Mouse (Mus musculus): ENCODE data around the gene Gm45234. TPM values are rescaled to one million over a fixed set of nuclear protein-coding genes. Genes with fewer than 3 reads are reported as not detected.
"Not testable (repeated sequence)": the region's sequence is repeated elsewhere in the genome, so short reads cannot be mapped to it uniquely, and the experiment has no call there.

Gm45234 gene
- polyA plus RNA-seq (2016; fragmentation: Nextera tagmentation; extraction: Ambion mirVana) = not detected in 2 replicates

DNA sequence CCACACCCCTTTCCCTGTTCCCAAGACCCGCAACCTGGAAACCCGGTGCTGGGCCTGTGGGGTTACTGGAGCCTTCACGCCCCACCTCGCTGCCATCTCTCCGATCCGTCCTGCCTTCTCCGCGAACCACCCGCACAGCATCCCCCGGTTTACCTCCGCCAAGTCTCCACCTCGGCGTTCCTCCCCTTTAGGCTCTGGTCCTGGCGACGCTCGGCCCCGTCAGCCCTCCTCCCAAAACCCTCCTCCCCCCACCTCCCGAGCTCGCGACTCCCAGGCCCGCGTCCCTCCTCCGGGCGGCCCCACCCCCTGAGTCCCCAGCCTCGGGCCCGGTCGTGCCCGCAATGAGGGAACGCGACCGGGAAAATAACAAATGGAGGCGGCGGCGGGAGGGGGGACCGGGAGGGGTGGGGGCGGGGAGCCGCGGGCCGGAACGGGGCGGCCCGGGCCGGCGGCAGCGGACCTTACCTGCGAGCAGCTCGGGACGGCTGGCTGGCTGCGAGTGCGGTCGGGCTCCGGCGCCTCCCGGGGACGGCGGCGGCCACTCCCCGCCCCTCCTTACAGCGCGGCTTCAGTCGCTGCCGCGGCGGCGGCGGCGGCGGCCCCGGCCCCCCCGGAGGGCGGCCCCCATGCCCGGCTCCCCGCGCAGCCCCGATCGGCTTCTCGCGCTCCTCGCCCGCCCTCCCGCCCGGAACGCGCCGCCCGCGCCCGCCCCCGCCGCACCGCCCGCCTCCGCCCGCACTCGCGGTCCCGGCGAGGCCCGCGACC is at the start of gene Gm45234, which contains the start of gene Atn1:
Gene Gm45234, minus strand, starts transcription at position 191 of the 765 bp plus-strand sequence.
Gene Atn1, minus strand, starts transcription at position 694 of the 765 bp plus-strand sequence.
- WGBS (ENCODE audit: insufficient replicate concordance) = under 1% methylated on average over 64 of the region's 100 CpGs
- peak; percentile 50 for ATAC-seq
- peaks cover 41% of the 10 kb centered on the region for H3K4me1 ChIP-seq
- peak within 1 kb of the TSS; percentile 71 for H3K4me3 ChIP-seq
- H3K27ac ChIP-seq = peak within 1 kb of the TSS; percentile 72
- no peaks in the 10 kb centered on the region for H3K9me3 ChIP-seq (replicated peaks)
- H3K4me2 ChIP-seq = peak within 1 kb of the TSS; percentile 93
- H3K9ac ChIP-seq = peak within 1 kb of the TSS; percentile 72
- no peaks in the 10 kb centered on the region for H3K36me3 ChIP-seq
- H3K27me3 ChIP-seq (replicated peaks) = peaks cover 86% of the 10 kb centered on the region

DNA sequence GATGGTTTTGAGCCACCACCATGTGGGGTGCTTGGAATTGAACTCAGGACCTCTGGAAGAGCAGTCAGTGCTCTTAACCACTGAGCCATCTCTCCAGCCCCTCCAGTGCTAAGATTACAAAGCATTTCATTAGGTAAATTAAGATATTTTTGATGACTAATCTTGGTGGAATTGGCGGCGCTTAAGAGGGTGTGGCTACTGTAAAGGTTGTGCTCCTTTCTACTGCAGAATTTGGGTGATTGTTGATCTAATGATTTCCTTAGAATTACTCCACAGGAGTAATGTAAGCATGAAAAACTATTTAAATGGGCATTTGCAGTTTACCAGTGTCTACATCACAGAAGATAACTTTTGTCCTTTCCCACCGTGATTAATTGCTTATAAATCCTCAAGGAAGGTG is 48.5 kb upstream of the Gm45234 start:
- H3K4me1 ChIP-seq = peaks cover 58% of the 10 kb centered on the region
- no peak overlapping the region for H3K4me2 ChIP-seq
- no peaks in the 10 kb centered on the region for H3K36me3 ChIP-seq
- 59% methylated on average over 3 of the region's 3 CpGs for WGBS (ENCODE audit: insufficient replicate concordance)
- no peaks in the 10 kb centered on the region for H3K9me3 ChIP-seq (replicated peaks)
- peak overlapping the region; percentile 90; the same call in 1 of the 2 replicates for H3K27ac ChIP-seq
- H3K4me3 ChIP-seq = no peak overlapping the region
- H3K9ac ChIP-seq = no peak overlapping the region
- no peaks in the 10 kb centered on the region for H3K27me3 ChIP-seq (replicated peaks)
- no peak for ATAC-seq

DNA sequence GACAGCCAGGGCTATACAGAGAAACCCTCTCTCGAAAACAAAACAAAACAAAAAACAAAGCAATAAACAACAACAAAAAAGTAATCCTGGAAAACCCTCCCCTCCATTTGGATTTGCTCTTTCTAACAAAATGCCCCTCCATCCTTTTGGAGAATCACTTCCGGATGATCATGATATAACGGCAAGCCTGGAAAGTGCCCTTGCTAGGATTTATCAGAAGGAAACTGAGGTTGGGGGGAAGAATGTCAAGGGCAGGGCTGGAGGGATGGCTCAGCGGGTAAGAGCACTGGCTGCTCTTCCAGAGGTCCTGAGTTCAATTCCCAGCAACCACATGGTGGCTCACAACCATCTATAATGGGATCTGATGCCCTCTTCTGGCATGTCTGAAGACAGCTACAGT is 47.9 kb upstream of the Gm45234 start:
- H3K9ac ChIP-seq; H3K36me3 ChIP-seq; H3K27ac ChIP-seq; H3K9me3 ChIP-seq (replicated peaks); H3K4me3 ChIP-seq; H3K4me2 ChIP-seq; ATAC-seq; H3K27me3 ChIP-seq (replicated peaks): not testable (repeated sequence)
- H3K4me1 ChIP-seq = peaks cover 55% of the 10 kb centered on the region
- WGBS (ENCODE audit: insufficient replicate concordance) = 84% methylated on average over 4 of the region's 4 CpGs

DNA sequence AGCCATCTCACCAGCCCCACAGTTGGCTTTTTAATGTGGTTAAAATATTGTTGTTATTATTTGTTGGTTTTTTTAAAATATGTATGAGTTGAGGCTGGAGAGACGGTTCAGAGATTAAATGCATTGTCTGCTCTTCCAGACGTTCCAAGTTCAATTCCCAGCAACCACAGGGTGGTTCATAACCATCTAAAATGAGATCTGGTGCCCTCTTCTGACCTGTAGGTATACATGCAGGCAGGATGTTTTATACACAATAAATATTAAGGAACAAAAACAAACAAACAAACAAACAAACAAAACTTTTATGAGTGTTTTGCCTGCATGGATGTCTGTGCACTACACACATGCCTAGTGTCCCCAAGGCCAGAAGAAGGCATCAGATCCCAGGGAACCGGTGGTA is 47.2 kb upstream of the Gm45234 start:
- Histone ChIP-seq H3K4me2 (0 out of 2 replicates have a peak overlapping the region, but pooled peaks have one; percentile 59), H3K4me1 (peaks cover 50% of the 10 kb centered on the region), H3K27me3 (replicated peaks) (no peaks in the 10 kb centered on the region), H3K27ac (no peak overlapping the region), H3K36me3 (no peaks in the 10 kb centered on the region), H3K9me3 (replicated peaks) (no peaks in the 10 kb centered on the region), H3K4me3 (no peak overlapping the region), H3K9ac (no peak overlapping the region)
- 61% methylated on average over 3 of the region's 3 CpGs for WGBS (ENCODE audit: insufficient replicate concordance)
- ATAC-seq = no peak

DNA sequence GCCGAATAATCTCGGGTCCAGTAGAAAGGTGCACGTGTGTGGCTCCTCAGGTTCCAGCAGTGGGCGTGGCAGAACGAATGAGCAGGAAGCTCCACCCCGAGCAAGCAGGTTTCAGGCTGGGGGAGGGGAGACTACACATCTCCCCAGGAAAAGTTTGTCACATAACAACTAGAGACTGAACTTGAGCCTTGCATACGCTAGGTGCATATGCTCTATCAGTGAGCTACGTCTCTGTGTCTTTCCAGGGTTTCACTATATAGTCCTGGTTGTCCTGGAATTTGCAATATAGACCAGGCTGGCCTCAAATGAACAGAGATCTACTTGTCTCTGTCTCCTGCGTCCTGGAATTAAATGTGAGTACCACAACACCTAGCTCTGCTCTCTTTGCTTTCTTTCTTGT is 46.6 kb upstream of the Gm45234 start:
- not testable (repeated sequence) for H3K9me3 ChIP-seq (replicated peaks); H3K36me3 ChIP-seq; H3K9ac ChIP-seq; H3K27me3 ChIP-seq (replicated peaks)
- ATAC-seq = peak; percentile 38
- peak overlapping the region; percentile 79 for H3K27ac ChIP-seq
- H3K4me3 ChIP-seq = peak overlapping the region; percentile 34
- H3K4me1 ChIP-seq = peaks cover 44% of the 10 kb centered on the region
- WGBS (ENCODE audit: insufficient replicate concordance) = 9% methylated on average over 6 of the region's 9 CpGs
- peak overlapping the region; percentile 59 for H3K4me2 ChIP-seq

DNA sequence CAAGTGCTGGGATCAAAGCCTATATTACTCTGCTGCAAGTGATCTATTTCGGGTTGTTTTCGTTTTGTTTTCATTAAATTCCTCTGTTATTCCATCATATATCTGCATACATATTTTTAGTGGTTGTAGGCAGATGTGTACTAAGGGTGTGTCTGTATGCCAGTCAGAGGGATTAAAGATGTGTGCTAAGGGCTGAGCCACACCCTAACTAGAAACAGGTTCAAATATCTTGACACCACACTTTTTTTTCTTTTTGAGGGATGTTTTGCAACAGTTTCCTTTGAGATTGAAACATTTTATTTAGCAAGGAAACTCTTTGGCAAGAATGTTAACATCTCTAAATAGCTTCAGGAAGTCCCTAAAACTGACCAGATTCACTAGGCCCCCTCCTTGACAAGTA is 40.4 kb upstream of the Gm45234 start:
- H3K9me3 ChIP-seq (replicated peaks) = no peaks in the 10 kb centered on the region
- no peak overlapping the region for H3K9ac ChIP-seq
- no peaks in the 10 kb centered on the region for H3K27me3 ChIP-seq (replicated peaks)
- WGBS (ENCODE audit: insufficient replicate concordance) = 69% methylated on average over 2 of the region's 2 CpGs
- peak overlapping the region; percentile 60; the same call in 1 of the 2 replicates for H3K27ac ChIP-seq
- peaks cover 3% of the 10 kb centered on the region; the same call in 1 of the 2 replicates for H3K36me3 ChIP-seq
- ATAC-seq = peak; percentile 63
- H3K4me1 ChIP-seq = peaks cover 12% of the 10 kb centered on the region
- H3K4me2 ChIP-seq = no peak overlapping the region
- no peak overlapping the region for H3K4me3 ChIP-seq

DNA sequence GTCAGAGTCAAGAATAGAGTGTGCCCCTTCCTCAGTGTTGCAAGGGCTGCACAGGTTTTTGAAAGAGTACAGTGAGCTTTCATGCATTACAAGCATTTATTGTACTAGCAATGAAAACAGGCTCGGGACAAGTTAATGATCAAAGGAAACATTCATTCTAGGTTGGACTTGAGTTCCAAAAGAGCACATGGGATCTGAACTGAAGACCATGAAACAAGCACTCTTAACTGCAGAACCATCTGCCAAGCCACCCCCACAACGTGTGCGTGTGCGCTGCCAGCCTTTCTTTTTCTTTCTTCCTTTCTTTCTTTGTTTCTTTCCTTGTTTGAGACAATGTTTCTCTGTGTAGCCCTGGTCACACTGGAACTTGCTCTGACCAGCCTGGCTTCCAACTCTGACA is 40.0 kb upstream of the Gm45234 start:
- H3K27ac ChIP-seq = peak overlapping the region; percentile 60; the same call in 1 of the 2 replicates
- WGBS (ENCODE audit: insufficient replicate concordance) = 77% methylated on average over 4 of the region's 4 CpGs
- H3K27me3 ChIP-seq (replicated peaks) = no peaks in the 10 kb centered on the region
- H3K4me3 ChIP-seq = no peak overlapping the region
- H3K9me3 ChIP-seq (replicated peaks) = no peaks in the 10 kb centered on the region
- H3K9ac ChIP-seq = no peak overlapping the region
- peak; percentile 27 for ATAC-seq
- peaks cover 12% of the 10 kb centered on the region for H3K4me1 ChIP-seq
- H3K4me2 ChIP-seq = no peak overlapping the region
- H3K36me3 ChIP-seq = peaks cover 3% of the 10 kb centered on the region; the same call in 1 of the 2 replicates

DNA sequence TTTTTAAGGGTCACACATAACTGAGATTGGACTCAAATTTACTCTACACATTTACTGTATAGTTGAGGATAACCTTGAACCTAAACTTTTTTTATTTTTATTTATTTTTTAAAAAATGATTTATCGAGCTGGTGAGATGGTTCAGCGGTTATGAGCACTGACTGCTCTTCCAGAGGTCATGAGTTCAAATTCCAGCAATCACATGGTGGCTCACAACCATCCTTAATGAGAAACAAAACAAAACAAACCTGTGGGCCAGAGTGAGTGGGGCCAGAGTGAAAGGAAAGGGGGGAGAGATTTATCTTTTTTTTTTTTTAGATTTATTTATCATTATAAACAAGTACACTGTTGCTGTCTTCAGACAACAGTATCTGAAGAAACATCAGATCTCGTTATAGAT is 36.1 kb upstream of the Gm45234 start:
- no peaks in the 10 kb centered on the region for H3K9me3 ChIP-seq (replicated peaks)
- ATAC-seq = no peak
- H3K36me3 ChIP-seq = peaks cover 3% of the 10 kb centered on the region; the same call in 1 of the 2 replicates
- no peak overlapping the region for H3K9ac ChIP-seq
- peaks cover 11% of the 10 kb centered on the region for H3K4me1 ChIP-seq
- H3K27me3 ChIP-seq (replicated peaks) = no peaks in the 10 kb centered on the region
- H3K27ac ChIP-seq = no peak overlapping the region
- H3K4me3 ChIP-seq = no peak overlapping the region
- WGBS (ENCODE audit: insufficient replicate concordance) = 78% methylated on average over 3 of the region's 3 CpGs
- H3K4me2 ChIP-seq = no peak overlapping the region

DNA sequence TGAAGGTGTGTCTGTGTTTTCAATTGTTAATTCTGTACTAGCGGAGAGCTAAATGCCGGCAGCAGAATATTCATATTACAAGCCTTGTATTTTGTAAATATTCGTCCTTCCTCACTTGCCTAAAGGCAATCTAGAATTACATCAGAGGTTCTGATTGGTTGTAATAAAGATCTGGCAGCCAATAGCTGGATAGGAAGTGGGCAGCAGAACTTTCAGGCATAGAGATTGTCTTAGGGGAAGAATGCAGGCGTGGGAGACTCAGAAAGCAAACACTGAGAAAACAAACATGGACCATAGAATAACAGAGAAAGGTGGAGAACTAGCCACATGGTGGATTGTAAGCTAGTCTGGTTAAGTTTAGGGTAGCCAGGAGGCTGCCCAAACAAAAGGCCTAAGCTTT is 34.3 kb upstream of the Gm45234 start:
- no peak for ATAC-seq
- Histone ChIP-seq H3K4me2 (no peak overlapping the region), H3K27ac (no peak overlapping the region), H3K9me3 (replicated peaks) (no peaks in the 10 kb centered on the region), H3K9ac (no peak overlapping the region), H3K4me3 (no peak overlapping the region), H3K4me1 (no peaks in the 10 kb centered on the region), H3K27me3 (replicated peaks) (no peaks in the 10 kb centered on the region), H3K36me3 (no peaks in the 10 kb centered on the region)
- WGBS (ENCODE audit: insufficient replicate concordance) = 63% methylated on average over 4 of the region's 4 CpGs

DNA sequence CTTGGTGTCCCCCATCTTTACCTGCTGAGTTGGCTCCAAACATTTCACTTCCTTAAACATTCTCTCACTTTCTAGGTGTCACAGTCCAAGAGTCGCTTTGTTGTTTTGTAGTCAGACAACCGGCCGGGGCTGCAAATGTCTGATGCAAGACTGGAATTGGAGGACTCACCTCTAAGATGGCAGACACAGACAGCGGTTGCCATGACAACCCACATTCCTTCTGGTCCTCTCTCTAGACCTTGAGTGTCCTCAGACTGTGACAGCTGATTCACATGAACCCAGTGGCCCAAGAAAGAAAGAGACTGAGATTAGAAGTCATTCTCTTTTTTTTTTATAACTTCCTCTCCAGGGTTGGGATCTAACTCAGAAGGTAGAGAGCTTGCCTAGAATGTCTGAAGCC is 33.7 kb upstream of the Gm45234 start:
- H3K36me3 ChIP-seq = no peaks in the 10 kb centered on the region
- no peaks in the 10 kb centered on the region for H3K9me3 ChIP-seq (replicated peaks)
- no peaks in the 10 kb centered on the region for H3K4me1 ChIP-seq
- no peaks in the 10 kb centered on the region for H3K27me3 ChIP-seq (replicated peaks)
- ATAC-seq = no peak
- WGBS (ENCODE audit: insufficient replicate concordance) = 78% methylated on average over 4 of the region's 4 CpGs
- H3K9ac ChIP-seq = no peak overlapping the region
- H3K4me3 ChIP-seq = no peak overlapping the region
- H3K27ac ChIP-seq = no peak overlapping the region
- H3K4me2 ChIP-seq = no peak overlapping the region

DNA sequence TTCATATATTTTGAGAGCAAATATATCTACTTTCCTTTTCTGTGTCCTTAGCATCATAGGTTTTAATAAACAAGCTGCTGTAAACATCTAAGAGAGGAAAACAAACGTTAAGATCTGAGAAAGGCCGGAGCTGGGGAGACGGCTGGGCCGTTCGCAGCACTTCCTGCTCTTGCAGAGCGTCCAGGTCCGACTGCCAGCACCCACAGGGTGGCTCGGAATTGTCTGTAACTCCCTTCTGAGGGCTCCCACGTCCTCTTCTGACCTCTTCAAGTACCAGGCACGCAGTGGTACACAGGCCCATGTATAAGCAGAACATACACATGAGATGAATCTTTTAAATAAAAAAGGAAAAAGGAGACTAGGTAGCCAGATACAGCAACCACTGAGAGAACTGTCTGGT is 31.9 kb upstream of the Gm45234 start:
- no peak overlapping the region for H3K9ac ChIP-seq
- no peaks in the 10 kb centered on the region for H3K36me3 ChIP-seq
- H3K9me3 ChIP-seq (replicated peaks) = no peaks in the 10 kb centered on the region
- no peaks in the 10 kb centered on the region for H3K27me3 ChIP-seq (replicated peaks)
- H3K4me2 ChIP-seq = no peak overlapping the region
- 71% methylated on average over 10 of the region's 10 CpGs for WGBS (ENCODE audit: insufficient replicate concordance)
- no peak overlapping the region for H3K27ac ChIP-seq
- no peak overlapping the region for H3K4me3 ChIP-seq
- 0 out of 2 replicates have a peak, but pooled peaks cover under 1% of the 10 kb centered on the region for H3K4me1 ChIP-seq
- no peak for ATAC-seq

DNA sequence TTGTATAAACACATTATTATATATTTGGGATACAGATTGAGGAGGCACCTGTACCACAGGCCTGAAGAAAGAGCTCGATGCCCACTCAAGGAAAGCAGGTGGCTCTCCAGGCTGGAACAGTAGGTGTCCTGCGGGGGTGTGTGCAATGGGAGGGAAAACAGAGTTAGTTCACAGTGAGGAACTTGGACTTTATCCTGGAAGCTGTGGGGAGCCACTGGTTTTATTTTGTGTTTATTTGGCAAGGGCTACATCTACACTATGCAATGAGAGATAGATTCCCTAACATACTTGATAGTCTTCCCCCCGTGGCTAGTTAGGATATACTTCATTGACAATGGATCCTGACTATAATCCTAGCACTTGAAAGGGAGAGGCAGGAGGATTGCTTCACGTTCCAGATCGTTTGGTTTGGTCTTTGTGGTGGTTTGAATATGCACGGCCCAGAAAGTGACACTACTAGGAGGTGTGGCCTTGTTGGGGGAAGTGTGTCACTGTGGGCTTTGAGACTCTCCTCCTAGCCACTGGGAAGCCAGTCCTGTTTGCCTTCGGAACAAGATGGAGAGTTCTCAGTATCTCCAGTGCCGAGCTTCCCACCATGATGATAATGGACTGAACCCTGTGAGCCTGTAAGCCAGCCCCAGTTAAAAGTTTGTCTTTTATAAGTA is 31.1 kb upstream of the Gm45234 start:
- WGBS (ENCODE audit: insufficient replicate concordance) = 40% methylated on average over 8 of the region's 8 CpGs
- peaks cover 6% of the 10 kb centered on the region for H3K4me1 ChIP-seq
- no peak overlapping the region for H3K4me2 ChIP-seq

More for the DNA sequence above, 31.1 kb upstream of the Gm45234 start:
- H3K9me3 ChIP-seq (replicated peaks) = no peaks in the 10 kb centered on the region
- H3K27me3 ChIP-seq (replicated peaks) = peaks cover 6% of the 10 kb centered on the region; the same call in 1 of the 2 replicates
- no peaks in the 10 kb centered on the region for H3K36me3 ChIP-seq
- H3K27ac ChIP-seq = no peak overlapping the region
- ATAC-seq = 0 out of 2 replicates have a peak, but pooled peaks have one; percentile 38
- H3K9ac ChIP-seq = no peak overlapping the region
- H3K4me3 ChIP-seq = no peak overlapping the region
